Mouse (Mus musculus): Measurements from ENCODE around the gene Olfr1453.
"Not testable (repeated sequence)": the region's sequence is repeated elsewhere in the genome, so short reads cannot be mapped to it uniquely, and the experiment has no call there.

The Olfr1453 gene

GRCm38 (mm10) chr19:13028227-13028626 lies at the start of gene Olfr1453:
TSS of gene Olfr1453 (minus strand) at chr19:13028327.
- in situ Hi-C loops (cut with MboI; ENCODE audit: unreplicated experiment in 2 of 2) = no loop called here

GRCm38 (mm10) chr19:13060310-13060709 lies 32.2 kb upstream of the Olfr1453 start, which contains the start of gene Olfr1454:
TSS of gene Olfr1454 (plus strand) at chr19:13060610.
- in situ Hi-C loops (cut with MboI; ENCODE audit: unreplicated experiment in 2 of 2) = no loop called here

DNA sequence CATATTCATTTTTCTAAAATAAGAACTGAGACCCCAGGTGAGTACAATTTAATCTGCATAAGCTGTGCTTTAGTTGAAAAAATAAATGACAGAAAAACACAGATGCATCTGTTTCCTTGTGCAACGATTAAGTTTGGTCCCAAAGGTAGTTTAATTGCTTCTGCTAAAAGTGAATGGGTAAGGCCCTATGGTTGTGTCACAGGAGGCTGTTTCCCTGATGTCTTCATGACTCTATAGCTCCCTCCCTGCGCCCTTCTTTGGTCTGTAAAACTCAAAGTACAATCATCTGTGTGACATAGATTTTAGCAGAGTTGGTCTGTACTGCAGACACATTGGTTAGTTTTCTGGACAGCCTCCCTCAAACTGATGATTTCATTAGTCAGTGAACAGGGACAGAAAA lies 33.4 kb downstream of the Olfr1453 start, which contains the start of gene Olfr1451:
TSS of gene Olfr1451 (plus strand) at position 301 of the 400 bp plus-strand sequence.
- in situ Hi-C loops (cut with MboI; ENCODE audit: unreplicated experiment in 2 of 2) = no loop called here

DNA sequence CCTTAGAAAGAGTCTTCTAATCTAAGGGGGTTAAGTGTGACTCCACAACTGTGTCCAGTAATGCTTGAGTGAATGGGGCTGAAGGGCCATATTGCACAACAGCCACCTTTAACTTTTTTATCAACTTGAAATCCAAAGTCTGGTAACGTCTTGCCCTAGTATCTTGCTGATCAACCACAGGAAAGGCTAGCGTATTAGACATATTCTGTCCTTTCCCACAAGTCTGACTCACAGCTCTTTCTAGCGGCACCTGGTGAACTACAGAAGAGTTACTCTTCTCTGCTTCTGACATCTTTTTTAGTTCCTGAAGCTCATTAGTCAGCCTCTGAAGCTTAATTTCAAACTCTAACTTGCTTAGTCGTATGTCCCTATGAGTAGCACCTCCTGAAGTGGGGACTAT lies 35.8 kb downstream of the Olfr1453 start:
- in situ Hi-C loops (cut with MboI; ENCODE audit: unreplicated experiment in 2 of 2) = not testable (repeated sequence)

All from v-Abl transformed pro-B cells (cell line).